Mouse (Mus musculus): Measurements from ENCODE around the gene Hdx. TPM values are rescaled to one million over a fixed set of nuclear protein-coding genes. Genes with fewer than 3 reads are reported as not detected.

Gene Hdx
- polyA plus RNA-seq (2014; fragmentation: Nextera tagmentation; extraction: Ambion mirVana) = 0.88 and 1.1 TPM in 2 replicates

- 10% methylated on average over 25 of the region's 26 CpGs for WGBS
- Histone ChIP-seq H3K9me3 (ENCODE audit: control insufficient read depth, low read length) (no peaks in the 10 kb centered on the region), H3K4me3 (ENCODE audit: low read depth, low read length) (peak within 1 kb of the TSS; percentile 46), H3K27ac (ENCODE audit: low read depth) (peak within 1 kb of the TSS; percentile 54; the same call in 1 of the 2 replicates), H3K4me1 (replicated peaks; ENCODE audit: control insufficient read depth, insufficient read depth, low read length) (no peaks in the 10 kb centered on the region), H3K9ac (ENCODE audit: low read length) (peak within 1 kb of the TSS; percentile 38; the same call in 1 of the 2 replicates), H3K27me3 (replicated peaks; ENCODE audit: control insufficient read depth, insufficient read depth, low read length) (no peaks in the 10 kb centered on the region), H3K36me3 (ENCODE audit: control insufficient read depth, insufficient read depth, low read length) (no peaks in the 10 kb centered on the region), H3K4me2 (ENCODE audit: low read length) (peak within 1 kb of the TSS; percentile 48)
- ATAC-seq (replicated peaks; ENCODE audit: low FRiP score, low TSS enrichment, low read depth) (peak; percentile 88), DNase-seq (ENCODE audit: low spot score) (peak; percentile 66)
These were observed at the start of gene Hdx for GRCm38 (mm10) chrX:111696356-111697282. Hdx (minus strand) TSS chrX:111697079.

GRCm38 (mm10) chrX:111685665-111686064 is 11.2 kb downstream of the Hdx start:
- Histone ChIP-seq H3K4me1 (replicated peaks; ENCODE audit: control insufficient read depth, insufficient read depth, low read length) (no peaks in the 10 kb centered on the region), H3K9me3 (ENCODE audit: control insufficient read depth, low read length) (no peaks in the 10 kb centered on the region), H3K27me3 (replicated peaks; ENCODE audit: control insufficient read depth, insufficient read depth, low read length) (no peaks in the 10 kb centered on the region), H3K4me2 (ENCODE audit: low read length) (no peak overlapping the region), H3K27ac (ENCODE audit: low read depth) (no peak overlapping the region), H3K36me3 (ENCODE audit: control insufficient read depth, insufficient read depth, low read length) (no peaks in the 10 kb centered on the region), H3K9ac (ENCODE audit: low read length) (no peak overlapping the region), H3K4me3 (ENCODE audit: low read depth, low read length) (no peak overlapping the region)
- 65% methylated on average over 3 of the region's 3 CpGs for WGBS
- DNase-seq (ENCODE audit: low spot score) (no peak), ATAC-seq (replicated peaks; ENCODE audit: low FRiP score, low TSS enrichment, low read depth) (no peak)

GRCm38 (mm10) chrX:111671685-111672084 is 25.2 kb downstream of the Hdx start:
- no peak for ATAC-seq (replicated peaks; ENCODE audit: low FRiP score, low TSS enrichment, low read depth)
- no peaks in the 10 kb centered on the region for H3K9me3 ChIP-seq (ENCODE audit: control insufficient read depth, low read length)
- H3K27ac ChIP-seq (ENCODE audit: low read depth) = no peak overlapping the region
- H3K9ac ChIP-seq (ENCODE audit: low read length) = no peak overlapping the region
- H3K36me3 ChIP-seq (ENCODE audit: control insufficient read depth, insufficient read depth, low read length) = no peaks in the 10 kb centered on the region
- H3K4me2 ChIP-seq (ENCODE audit: low read length) = no peak overlapping the region
- no peak for DNase-seq (ENCODE audit: low spot score)
- H3K4me3 ChIP-seq (ENCODE audit: low read depth, low read length) = no peak overlapping the region
- no peaks in the 10 kb centered on the region for H3K27me3 ChIP-seq (replicated peaks; ENCODE audit: control insufficient read depth, insufficient read depth, low read length)
- WGBS = 12% methylated on average over 3 of the region's 3 CpGs
- no peaks in the 10 kb centered on the region for H3K4me1 ChIP-seq (replicated peaks; ENCODE audit: control insufficient read depth, insufficient read depth, low read length)

GRCm38 (mm10) chrX:111660381-111660780 is 36.5 kb downstream of the Hdx start:
- no peak for DNase-seq (ENCODE audit: low spot score)
- no peak overlapping the region for H3K4me3 ChIP-seq (ENCODE audit: low read depth, low read length)
- H3K36me3 ChIP-seq (ENCODE audit: control insufficient read depth, insufficient read depth, low read length) = no peaks in the 10 kb centered on the region
- no peak overlapping the region for H3K9ac ChIP-seq (ENCODE audit: low read length)
- no peaks in the 10 kb centered on the region for H3K27me3 ChIP-seq (replicated peaks; ENCODE audit: control insufficient read depth, insufficient read depth, low read length)
- no peaks in the 10 kb centered on the region for H3K4me1 ChIP-seq (replicated peaks; ENCODE audit: control insufficient read depth, insufficient read depth, low read length)
- H3K9me3 ChIP-seq (ENCODE audit: control insufficient read depth, low read length) = no peaks in the 10 kb centered on the region
- no peak for ATAC-seq (replicated peaks; ENCODE audit: low FRiP score, low TSS enrichment, low read depth)
- 61% methylated on average over 5 of the region's 5 CpGs for WGBS
- no peak overlapping the region for H3K4me2 ChIP-seq (ENCODE audit: low read length)
- H3K27ac ChIP-seq (ENCODE audit: low read depth) = no peak overlapping the region

- no peaks in the 10 kb centered on the region for H3K4me1 ChIP-seq (replicated peaks; ENCODE audit: control insufficient read depth, insufficient read depth, low read length)
- H3K9ac ChIP-seq (ENCODE audit: low read length) = no peak overlapping the region
- no peaks in the 10 kb centered on the region for H3K9me3 ChIP-seq (ENCODE audit: control insufficient read depth, low read length)
- 96% methylated on average over 3 of the region's 4 CpGs for WGBS
- no peak overlapping the region for H3K4me2 ChIP-seq (ENCODE audit: low read length)
- H3K36me3 ChIP-seq (ENCODE audit: control insufficient read depth, insufficient read depth, low read length) = no peaks in the 10 kb centered on the region
- H3K27ac ChIP-seq (ENCODE audit: low read depth) = no peak overlapping the region
- no peak overlapping the region for H3K4me3 ChIP-seq (ENCODE audit: low read depth, low read length)
- H3K27me3 ChIP-seq (replicated peaks; ENCODE audit: control insufficient read depth, insufficient read depth, low read length) = no peaks in the 10 kb centered on the region
- ATAC-seq (replicated peaks; ENCODE audit: low FRiP score, low TSS enrichment, low read depth) (no peak), DNase-seq (ENCODE audit: low spot score) (no peak)
These were observed 38.2 kb downstream of the Hdx start for GRCm38 (mm10) chrX:111658671-111659070.

GRCm38 (mm10) chrX:111644945-111645344 is 51.9 kb downstream of the Hdx start:
- no peaks in the 10 kb centered on the region for H3K4me1 ChIP-seq (replicated peaks; ENCODE audit: control insufficient read depth, insufficient read depth, low read length)
- H3K9me3 ChIP-seq (ENCODE audit: control insufficient read depth, low read length) = no peaks in the 10 kb centered on the region
- no peak overlapping the region for H3K4me3 ChIP-seq (ENCODE audit: low read depth, low read length)
- DNase-seq (ENCODE audit: low spot score) = no peak
- no peak overlapping the region for H3K4me2 ChIP-seq (ENCODE audit: low read length)
- no peaks in the 10 kb centered on the region for H3K27me3 ChIP-seq (replicated peaks; ENCODE audit: control insufficient read depth, insufficient read depth, low read length)
- 60% methylated on average over 4 of the region's 4 CpGs for WGBS
- ATAC-seq (replicated peaks; ENCODE audit: low FRiP score, low TSS enrichment, low read depth) = no peak
- H3K36me3 ChIP-seq (ENCODE audit: control insufficient read depth, insufficient read depth, low read length) = no peaks in the 10 kb centered on the region
- H3K9ac ChIP-seq (ENCODE audit: low read length) = no peak overlapping the region
- H3K27ac ChIP-seq (ENCODE audit: low read depth) = no peak overlapping the region

GRCm38 (mm10) chrX:111640616-111641015 is 56.3 kb downstream of the Hdx start:
- no peak overlapping the region for H3K27ac ChIP-seq (ENCODE audit: low read depth)

GRCm38 (mm10) chrX:111597631-111598161 is 99.2 kb downstream of the Hdx start:
- no peaks in the 10 kb centered on the region for H3K36me3 ChIP-seq (ENCODE audit: control insufficient read depth, insufficient read depth, low read length)
- H3K9ac ChIP-seq (ENCODE audit: low read length) = no peak overlapping the region
- H3K4me2 ChIP-seq (ENCODE audit: low read length) = no peak overlapping the region
- H3K4me1 ChIP-seq (replicated peaks; ENCODE audit: control insufficient read depth, insufficient read depth, low read length) = no peaks in the 10 kb centered on the region
- no peaks in the 10 kb centered on the region for H3K9me3 ChIP-seq (ENCODE audit: control insufficient read depth, low read length)
- 84% methylated on average over 2 of the region's 2 CpGs for WGBS
- ATAC-seq (replicated peaks; ENCODE audit: low FRiP score, low TSS enrichment, low read depth) (no peak), DNase-seq (ENCODE audit: low spot score) (no peak)
- H3K27ac ChIP-seq (ENCODE audit: low read depth) = no peak overlapping the region
- no peak overlapping the region for H3K4me3 ChIP-seq (ENCODE audit: low read depth, low read length)
- no peaks in the 10 kb centered on the region for H3K27me3 ChIP-seq (replicated peaks; ENCODE audit: control insufficient read depth, insufficient read depth, low read length)

More at GRCm38 (mm10) chrX:111640616-111641015, 56.3 kb downstream of the Hdx start:
- no peaks in the 10 kb centered on the region for H3K4me1 ChIP-seq (replicated peaks; ENCODE audit: control insufficient read depth, insufficient read depth, low read length)
- 72% methylated on average over 5 of the region's 5 CpGs for WGBS
- H3K27me3 ChIP-seq (replicated peaks; ENCODE audit: control insufficient read depth, insufficient read depth, low read length) = no peaks in the 10 kb centered on the region
- no peak overlapping the region for H3K9ac ChIP-seq (ENCODE audit: low read length)
- H3K36me3 ChIP-seq (ENCODE audit: control insufficient read depth, insufficient read depth, low read length) = no peaks in the 10 kb centered on the region
- H3K4me2 ChIP-seq (ENCODE audit: low read length) = no peak overlapping the region
- DNase-seq (ENCODE audit: low spot score) (no peak), ATAC-seq (replicated peaks; ENCODE audit: low FRiP score, low TSS enrichment, low read depth) (no peak)
- H3K9me3 ChIP-seq (ENCODE audit: control insufficient read depth, low read length) = no peaks in the 10 kb centered on the region
- H3K4me3 ChIP-seq (ENCODE audit: low read depth, low read length) = no peak overlapping the region

All from intestine, embryonic 14.5 days (tissue).